Mouse (Mus musculus): ENCODE results near the gene Cfap52. TPM values are rescaled to one million over a fixed set of nuclear protein-coding genes. Genes with fewer than 3 reads are reported as not detected.

Gene Cfap52
- not detected for total RNA-seq (2023)

DNA sequence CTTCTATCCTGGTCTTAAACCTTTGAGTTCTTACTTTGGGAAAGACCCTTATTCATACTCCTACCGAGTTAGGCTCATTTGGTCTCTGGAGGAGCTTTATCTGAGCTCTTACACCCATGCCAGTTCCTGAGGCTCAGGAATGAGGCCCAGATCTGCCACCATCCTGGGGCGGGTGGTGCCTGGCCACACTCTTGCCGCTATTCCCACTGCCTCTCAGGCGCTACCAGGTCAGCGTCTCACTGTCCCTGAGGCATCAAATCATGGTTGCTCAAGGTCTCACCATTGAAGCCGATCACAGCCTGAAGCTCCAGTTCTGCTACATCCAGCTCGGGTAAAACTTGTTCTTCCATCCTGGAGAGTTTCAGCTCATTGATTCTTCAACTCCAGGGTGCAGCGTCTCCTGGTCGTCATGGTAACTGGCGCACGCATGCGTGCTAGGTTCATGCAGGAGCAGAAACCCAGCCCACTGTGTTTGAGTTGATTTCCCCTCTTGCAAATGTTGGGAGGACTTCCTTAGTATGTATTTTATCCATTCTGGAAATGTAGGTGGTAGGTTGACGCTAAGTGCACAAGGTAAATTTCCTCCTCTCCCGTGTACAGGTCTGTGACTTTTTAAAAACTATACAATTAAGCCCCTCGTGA lies at the start of gene Cfap52:
Gene Cfap52, minus strand, starts transcription at position 410 of the 642 bp plus-strand sequence.

DNA sequence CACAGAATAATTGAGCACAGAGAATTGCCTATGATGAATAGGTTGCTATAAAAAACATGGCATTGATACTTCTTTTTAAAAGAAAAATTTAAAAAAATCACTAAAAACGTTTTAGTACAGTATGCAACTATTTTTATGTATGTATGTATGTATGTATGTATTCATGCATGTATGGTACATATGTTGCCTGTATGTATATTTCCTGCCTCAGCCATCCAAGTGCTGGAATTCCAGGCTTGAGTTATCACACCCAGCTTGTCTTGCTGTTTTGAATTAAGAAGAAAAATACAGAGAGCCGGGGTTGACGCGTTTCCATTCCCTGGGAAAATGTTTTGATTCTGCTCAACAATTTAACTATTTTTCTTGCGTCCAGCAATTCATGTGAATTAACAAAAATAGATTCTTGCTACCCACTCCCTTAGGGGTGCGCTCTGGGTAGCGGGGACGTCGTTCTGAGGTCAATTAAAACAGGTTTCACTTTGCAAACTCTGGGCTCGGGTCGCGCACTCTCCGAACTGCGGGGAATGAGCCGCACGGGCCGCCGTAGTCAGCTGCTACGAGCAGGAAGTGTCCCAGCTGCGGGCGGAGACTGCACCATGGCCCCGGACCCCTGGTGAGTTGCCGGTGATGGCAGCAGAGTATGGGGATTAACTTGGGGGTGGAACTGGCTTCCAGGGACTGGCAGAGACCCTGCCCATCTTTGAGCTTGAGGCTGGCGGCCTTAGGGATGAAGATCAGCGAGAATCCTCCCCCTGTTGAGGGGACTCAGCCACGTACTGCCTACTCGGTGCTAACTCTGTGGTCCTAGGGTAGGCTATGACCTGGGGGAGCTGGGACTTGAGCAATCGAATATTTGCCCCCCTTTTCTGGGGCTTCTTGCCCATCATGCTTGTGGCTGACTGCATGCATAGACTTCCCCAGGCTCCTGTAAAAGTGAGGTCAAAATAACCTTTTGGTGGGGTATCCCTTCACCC lies 741 bp upstream of the Cfap52 start, which contains the start of gene Stx8:
Gene Stx8, plus strand, starts transcription at position 289 of the 974 bp plus-strand sequence.

DNA sequence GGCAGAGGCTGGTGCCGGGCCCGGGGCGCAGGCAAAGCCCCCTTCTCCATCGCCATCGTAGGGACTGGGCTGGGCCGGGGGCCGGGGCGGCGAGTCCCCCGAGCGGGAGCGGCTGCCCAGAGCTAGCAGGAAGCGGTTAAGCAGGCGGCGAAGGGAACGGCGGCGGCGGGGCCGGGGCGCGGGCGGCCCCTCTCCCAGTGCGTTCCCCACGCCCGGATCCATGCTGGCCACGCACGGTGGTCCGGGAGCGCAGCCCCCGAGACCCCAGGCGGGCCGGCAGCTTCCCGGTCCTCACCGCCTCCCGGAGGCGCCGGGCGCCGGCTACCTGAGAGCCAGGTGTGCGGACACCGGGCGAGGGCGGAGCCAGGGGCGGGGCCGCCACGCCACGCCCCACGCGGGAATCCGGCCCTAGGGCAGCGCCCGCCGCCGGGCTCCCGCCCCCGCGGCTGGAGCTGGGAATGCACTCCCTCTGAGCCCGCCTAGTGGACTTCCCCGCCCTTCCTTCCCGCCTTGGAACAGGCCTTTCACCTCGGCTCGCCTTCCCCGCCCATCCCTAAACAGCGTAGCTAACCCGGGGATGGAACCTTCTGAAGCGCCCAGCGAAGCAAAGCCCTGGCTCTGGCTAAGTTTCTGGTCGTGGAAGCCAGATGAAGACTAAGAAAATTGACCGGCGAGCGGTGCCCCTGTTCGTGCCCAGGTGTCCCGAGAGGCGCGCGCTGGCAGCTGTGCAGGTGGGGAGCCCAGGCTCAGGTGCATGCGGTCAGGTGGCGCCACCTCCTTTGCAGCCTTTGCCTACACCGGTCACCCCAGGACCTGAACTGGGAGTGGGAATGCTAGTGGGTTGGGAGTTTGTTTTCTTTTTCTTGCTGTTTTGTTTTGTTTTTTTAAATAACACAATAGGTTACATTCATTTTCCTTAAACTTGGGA lies 43.4 kb downstream of the Cfap52 start, which contains the start of gene Usp43:
Gene Usp43, minus strand, starts transcription at position 327 of the 928 bp plus-strand sequence.

Other genes starting within 250 kb of the Cfap52 start
- gene Glp2r, start 194.5 kb downstream of the Cfap52 start, total RNA-seq (2023): not detected
- not detected for gene Gsg1l2, start 191.0 kb downstream of the Cfap52 start, total RNA-seq (2023)
- not detected for gene Dhrs7c, start 167.5 kb downstream of the Cfap52 start, total RNA-seq (2023)
- gene Usp43, start 43.5 kb downstream of the Cfap52 start, total RNA-seq (2023): not detected
- 10 to 100 TPM; 17.2 to 18.6 TPM for gene Stx8, start 542 bp upstream of the Cfap52 start, total RNA-seq (2023)

All from neutrophil, adult 83 days (primary cell).